Mouse (Mus musculus): ENCODE measurements around the gene Ireb2. TPM values are rescaled to one million over a fixed set of nuclear protein-coding genes. Genes with fewer than 3 reads are reported as not detected.
A peak's percentile ranks its signal among the peaks of the same experiment; 100 is the strongest.
"Not testable (repeated sequence)": the region's sequence is repeated elsewhere in the genome, so short reads cannot be mapped to it uniquely, and the experiment has no call there.

Gene Ireb2
- polyA plus RNA-seq (2012; ENCODE audit: insufficient read depth, insufficient read length, missing spikeins): 33.2 and 36.4 TPM in 2 replicates

DNA sequence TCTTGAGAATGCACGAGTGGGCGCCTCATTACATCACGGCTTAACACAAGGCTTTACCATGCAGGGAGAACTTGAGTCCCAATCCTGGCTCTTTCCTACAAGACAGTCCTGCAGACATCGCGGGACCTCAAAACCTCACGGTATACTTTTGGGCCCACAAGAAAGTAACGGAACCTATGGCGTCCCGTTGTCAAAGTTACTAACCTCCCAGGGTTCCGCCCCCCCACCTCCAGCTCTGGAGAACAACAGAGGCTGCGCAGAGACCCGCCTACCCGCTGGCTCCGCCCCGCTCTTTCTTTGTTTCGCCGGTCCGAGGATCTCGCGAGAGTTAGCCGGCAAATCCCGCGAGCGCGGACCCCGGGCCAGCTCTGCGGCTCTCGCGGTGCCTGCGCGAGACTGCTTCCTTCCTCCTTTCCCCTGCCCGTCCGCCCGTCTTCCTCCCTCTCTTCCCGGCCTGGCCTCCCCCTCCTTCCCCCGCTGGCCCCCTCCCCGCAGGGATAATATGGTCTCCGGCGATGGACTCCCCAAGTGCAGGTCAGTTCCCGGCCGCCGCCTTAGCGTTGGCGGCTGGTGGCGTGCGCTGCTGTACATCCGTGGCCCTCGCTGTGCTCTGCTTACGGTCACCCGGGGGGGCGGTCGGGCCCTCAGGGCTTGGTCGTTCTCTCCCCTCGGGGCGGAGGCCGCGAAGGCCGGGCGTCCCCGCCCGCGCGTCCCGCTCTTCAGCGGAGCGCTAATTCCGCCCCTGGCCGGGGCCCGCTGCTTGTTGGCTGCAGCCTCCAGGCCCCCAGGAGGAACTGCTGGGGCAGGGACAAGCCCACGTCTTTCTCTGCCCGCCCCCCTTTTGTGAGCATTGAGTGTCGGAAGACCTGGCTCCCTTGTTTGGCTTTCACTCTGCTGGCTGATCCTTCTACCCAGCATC, at the start of gene Ireb2:
Gene Ireb2 (plus strand): TSS at position 427 of the 919 bp plus-strand sequence.
- Histone ChIP-seq H3K4me1 (ENCODE audit: control insufficient read depth, insufficient read depth, low read length) (peaks cover 6% of the 10 kb centered on the region), H3K4me3 (ENCODE audit: insufficient read depth, low read length) (peak within 1 kb of the TSS; percentile 98), H3K27ac (ENCODE audit: insufficient read depth, low read depth, low read length) (peak within 1 kb of the TSS; percentile 57)
- TF ChIP-seq CTCF (IDR thresholded peaks at IDR 0.05; ENCODE audit: low read depth, low read length) (no peak), POLR2A (IDR thresholded peaks at IDR 0.05; ENCODE audit: borderline replicate concordance, low read depth, low read length) (no peak)

DNA sequence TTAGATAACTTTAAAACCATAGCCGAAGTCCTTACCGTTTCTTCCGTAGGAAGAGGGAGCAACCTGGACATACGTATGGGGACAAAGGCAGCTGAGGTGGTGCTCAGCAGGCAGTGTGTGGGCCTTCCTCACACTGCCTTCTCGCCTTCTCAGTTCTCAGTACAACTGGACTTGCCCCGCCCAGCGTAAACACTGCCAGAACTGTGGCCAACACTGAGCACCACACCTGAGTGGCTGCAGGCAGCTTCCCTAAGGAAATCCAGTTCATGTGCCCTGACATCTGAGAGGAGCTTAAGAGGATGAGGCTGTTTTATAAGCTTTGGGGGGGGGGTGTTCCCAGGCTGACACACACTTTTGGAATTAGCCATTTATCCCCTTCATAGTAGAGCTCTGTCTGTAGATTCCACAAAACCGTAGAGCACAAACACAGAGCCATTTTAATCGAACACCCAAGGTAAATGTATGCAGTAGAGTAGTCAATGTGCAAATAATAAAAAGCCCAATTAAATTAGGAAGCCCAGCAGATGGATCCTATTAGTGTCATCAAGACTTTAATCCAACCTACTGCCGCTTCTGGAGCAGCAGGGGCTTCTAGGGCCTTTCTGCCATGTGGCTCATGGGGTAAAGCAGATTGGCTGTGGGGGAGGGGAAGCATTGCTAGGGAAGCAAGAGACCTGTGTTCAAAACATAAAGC, 46.9 kb upstream of the Ireb2 start:
- H3K27ac ChIP-seq (ENCODE audit: insufficient read depth, low read depth, low read length): no peak overlapping the region

DNA sequence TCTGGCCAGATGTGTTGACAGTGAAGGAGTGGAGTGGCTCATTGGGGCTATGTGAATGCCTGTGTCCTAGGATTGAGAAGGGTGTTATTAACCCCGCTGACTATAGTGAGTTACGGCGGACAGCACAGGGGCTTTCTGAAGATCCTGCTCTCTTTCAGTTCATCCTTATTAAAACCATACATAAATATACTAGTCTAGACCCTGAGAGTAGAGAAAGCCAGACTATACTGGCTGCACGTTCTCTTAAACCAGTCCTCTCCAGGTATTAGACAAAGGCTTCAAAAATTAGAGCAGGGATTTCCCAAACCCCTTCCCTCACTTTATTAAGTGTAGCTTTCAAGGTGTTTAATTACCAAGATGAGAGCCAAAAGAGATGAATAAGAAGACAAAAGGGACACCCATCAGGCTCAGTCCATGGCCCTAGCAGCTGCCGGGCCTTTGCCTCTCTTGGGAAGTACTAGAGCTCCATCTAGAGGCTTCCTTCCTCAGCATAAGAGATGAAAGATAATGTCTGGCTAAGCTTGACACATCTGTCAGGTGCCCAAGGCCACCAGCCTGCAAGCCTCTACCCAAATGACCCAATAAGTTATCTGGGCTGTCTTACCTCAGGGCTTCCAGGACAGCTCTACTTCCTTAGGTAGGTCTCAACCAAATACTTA, 42.0 kb upstream of the Ireb2 start:
- H3K4me1 ChIP-seq (ENCODE audit: control insufficient read depth, insufficient read depth, low read length): no peaks in the 10 kb centered on the region
- H3K4me3 ChIP-seq (ENCODE audit: insufficient read depth, low read length): no peak overlapping the region
- no peak overlapping the region for H3K27ac ChIP-seq (ENCODE audit: insufficient read depth, low read depth, low read length)
- TF ChIP-seq CTCF (IDR thresholded peaks at IDR 0.05; ENCODE audit: low read depth, low read length) (peak; percentile 60), POLR2A (IDR thresholded peaks at IDR 0.05; ENCODE audit: borderline replicate concordance, low read depth, low read length) (no peak)

More for the DNA sequence above, 46.9 kb upstream of the Ireb2 start:
- no peak overlapping the region for H3K4me3 ChIP-seq (ENCODE audit: insufficient read depth, low read length)
- H3K4me1 ChIP-seq (ENCODE audit: control insufficient read depth, insufficient read depth, low read length): no peaks in the 10 kb centered on the region
- TF ChIP-seq CTCF (IDR thresholded peaks at IDR 0.05; ENCODE audit: low read depth, low read length) (no peak), POLR2A (IDR thresholded peaks at IDR 0.05; ENCODE audit: borderline replicate concordance, low read depth, low read length) (no peak)

DNA sequence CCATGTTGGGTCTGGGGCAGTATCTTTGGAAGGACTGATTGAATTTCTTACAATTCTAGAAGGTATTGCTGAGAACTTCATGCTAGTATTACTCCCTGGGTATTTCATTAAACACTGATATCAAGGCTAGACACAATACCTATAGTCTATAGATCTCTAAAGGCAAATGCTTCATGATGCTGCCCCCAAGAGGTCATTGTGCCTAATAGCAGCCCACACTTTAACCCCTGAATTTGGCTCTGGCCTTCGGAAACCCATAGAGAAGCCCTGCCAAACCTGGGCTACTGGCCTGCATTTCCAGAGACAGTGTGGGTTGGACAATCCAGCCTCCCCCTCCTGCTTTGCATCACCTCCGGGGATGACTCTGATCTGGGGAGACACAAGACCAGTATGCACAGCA, 33.8 kb upstream of the Ireb2 start:
- H3K27ac ChIP-seq (ENCODE audit: insufficient read depth, low read depth, low read length): no peak overlapping the region
- TF ChIP-seq CTCF (IDR thresholded peaks at IDR 0.05; ENCODE audit: low read depth, low read length): no peak
- no peak for TF ChIP-seq POLR2A (IDR thresholded peaks at IDR 0.05; ENCODE audit: borderline replicate concordance, low read depth, low read length)
- no peak overlapping the region for H3K4me3 ChIP-seq (ENCODE audit: insufficient read depth, low read length)
- no peaks in the 10 kb centered on the region for H3K4me1 ChIP-seq (ENCODE audit: control insufficient read depth, insufficient read depth, low read length)

DNA sequence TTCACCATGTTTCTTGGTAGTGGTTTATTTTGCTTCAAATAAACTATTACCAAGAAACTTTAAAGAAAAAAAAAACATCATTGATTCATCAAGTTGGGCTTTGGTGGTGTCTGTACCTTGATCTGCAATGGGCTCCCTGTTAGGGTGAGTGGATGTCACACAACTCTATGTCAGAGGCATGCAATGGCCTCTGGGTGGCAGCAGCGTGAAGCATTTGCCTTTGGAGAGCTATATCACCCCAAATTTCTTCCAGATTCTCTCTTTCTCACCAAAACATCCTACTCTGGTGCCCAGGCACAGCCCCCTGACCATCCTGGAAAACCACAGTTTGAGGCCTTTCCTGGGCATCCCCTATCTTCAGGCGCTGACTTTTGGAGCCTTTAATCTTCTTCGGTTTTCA, 33.0 kb upstream of the Ireb2 start:
- H3K4me3 ChIP-seq (ENCODE audit: insufficient read depth, low read length): no peak overlapping the region
- TF ChIP-seq CTCF (IDR thresholded peaks at IDR 0.05; ENCODE audit: low read depth, low read length): peak; percentile 54
- TF ChIP-seq POLR2A (IDR thresholded peaks at IDR 0.05; ENCODE audit: borderline replicate concordance, low read depth, low read length): no peak
- no peaks in the 10 kb centered on the region for H3K4me1 ChIP-seq (ENCODE audit: control insufficient read depth, insufficient read depth, low read length)
- H3K27ac ChIP-seq (ENCODE audit: insufficient read depth, low read depth, low read length): no peak overlapping the region

DNA sequence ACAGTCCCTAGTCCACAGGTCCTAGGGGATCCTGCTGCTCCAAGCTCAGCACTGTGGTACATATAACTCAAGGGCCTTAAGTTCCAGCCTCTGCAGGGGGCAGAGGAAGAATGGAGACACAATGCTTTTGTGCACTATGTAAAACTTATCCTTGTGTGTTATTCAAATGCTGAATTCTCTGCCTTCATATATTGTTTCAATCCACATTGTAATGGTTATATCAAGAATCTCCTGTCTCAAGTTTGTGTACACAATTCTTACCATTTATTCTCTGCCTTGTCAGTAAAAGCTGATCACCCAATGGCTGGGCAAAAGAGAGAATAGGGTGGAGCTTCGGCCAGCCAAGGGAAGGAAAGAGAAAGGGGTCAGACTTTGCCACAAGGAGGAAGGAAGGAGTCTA, 29.8 kb upstream of the Ireb2 start:
- Histone ChIP-seq H3K27ac (ENCODE audit: insufficient read depth, low read depth, low read length) (no peak overlapping the region), H3K4me1 (ENCODE audit: control insufficient read depth, insufficient read depth, low read length) (no peaks in the 10 kb centered on the region), H3K4me3 (ENCODE audit: insufficient read depth, low read length) (no peak overlapping the region)
- TF ChIP-seq CTCF (IDR thresholded peaks at IDR 0.05; ENCODE audit: low read depth, low read length) (no peak), POLR2A (IDR thresholded peaks at IDR 0.05; ENCODE audit: borderline replicate concordance, low read depth, low read length) (no peak)

DNA sequence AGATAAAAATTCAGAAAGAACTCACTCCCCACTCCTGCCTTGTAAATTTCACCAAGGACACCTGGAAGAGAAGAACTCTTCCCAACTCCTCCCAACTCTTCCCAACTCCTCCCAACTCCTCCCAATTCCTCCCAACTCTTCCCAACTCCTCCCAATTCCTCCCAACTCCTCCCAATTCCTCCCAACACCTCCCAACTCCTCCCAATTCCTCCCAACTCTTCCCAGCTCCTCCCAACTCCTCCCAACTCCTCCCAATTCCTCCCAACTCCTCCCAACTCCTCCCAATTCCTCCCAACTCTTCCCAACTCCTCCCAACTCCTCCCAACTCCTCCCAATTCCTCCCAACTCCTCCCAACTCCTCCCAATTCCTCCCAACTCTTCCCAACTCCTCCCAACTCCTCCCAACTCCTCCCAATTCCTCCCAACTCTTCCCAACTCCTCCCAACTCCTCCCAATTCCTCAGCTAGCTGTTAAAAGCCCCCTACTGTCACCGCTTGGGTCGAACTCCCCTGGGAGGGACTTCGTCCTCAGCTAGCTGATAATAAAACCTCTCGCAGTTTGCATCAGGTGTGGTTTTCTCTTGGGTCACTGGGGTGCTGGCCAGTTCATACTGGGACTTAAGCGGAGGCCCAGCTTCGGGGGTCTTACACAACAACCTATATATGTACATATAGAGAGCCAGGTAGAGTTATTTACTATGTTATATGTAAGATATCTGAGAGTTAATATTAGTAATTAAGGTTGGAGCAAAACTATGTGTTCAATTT, 27.5 kb upstream of the Ireb2 start:
- not testable (repeated sequence) for H3K4me1 ChIP-seq (ENCODE audit: control insufficient read depth, insufficient read depth, low read length); H3K4me3 ChIP-seq (ENCODE audit: insufficient read depth, low read length); H3K27ac ChIP-seq (ENCODE audit: insufficient read depth, low read depth, low read length)

DNA sequence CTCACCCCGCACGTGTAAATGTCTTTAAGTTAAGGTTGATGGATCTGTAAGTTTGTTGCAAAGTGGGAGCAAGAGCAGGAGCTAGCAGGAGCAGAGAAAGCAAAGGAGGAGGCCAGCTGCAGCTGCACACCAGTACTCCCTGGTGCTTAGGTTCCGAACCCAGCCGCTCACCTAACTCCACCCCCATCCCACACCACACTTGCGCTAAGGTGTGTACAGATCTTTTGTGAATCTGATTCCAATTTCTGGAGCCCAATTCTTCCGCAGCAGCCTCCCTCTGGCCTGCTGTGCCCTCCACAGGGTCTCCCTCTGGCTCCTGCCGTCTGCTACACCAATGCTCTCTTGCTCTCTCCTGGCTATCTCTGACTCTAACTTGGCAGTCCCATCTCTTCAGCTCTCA, 25.8 kb upstream of the Ireb2 start:
- Histone ChIP-seq H3K4me1 (ENCODE audit: control insufficient read depth, insufficient read depth, low read length) (no peaks in the 10 kb centered on the region), H3K4me3 (ENCODE audit: insufficient read depth, low read length) (no peak overlapping the region), H3K27ac (ENCODE audit: insufficient read depth, low read depth, low read length) (no peak overlapping the region)
- TF ChIP-seq POLR2A (IDR thresholded peaks at IDR 0.05; ENCODE audit: borderline replicate concordance, low read depth, low read length) (no peak), CTCF (IDR thresholded peaks at IDR 0.05; ENCODE audit: low read depth, low read length) (no peak)

DNA sequence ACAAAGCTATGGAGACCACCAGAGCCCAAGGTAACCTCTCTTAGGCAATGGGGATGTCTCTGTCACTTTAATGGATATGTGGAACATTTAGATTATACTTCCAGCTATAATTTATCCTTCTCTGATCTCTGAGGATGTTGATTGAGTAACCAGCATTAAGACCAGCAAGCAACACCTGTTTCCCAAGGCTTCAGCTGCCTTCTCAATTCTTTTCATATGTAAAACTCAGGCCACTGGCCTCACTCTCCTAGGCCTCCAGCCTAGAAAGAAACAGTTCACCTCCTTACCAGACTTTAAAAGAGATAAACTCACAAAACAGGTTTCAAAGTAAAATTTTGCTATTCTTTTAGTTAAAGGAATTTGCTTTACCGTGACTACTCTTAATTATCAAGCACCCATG, 23.4 kb upstream of the Ireb2 start:
- Histone ChIP-seq H3K27ac (ENCODE audit: insufficient read depth, low read depth, low read length) (no peak overlapping the region), H3K4me1 (ENCODE audit: control insufficient read depth, insufficient read depth, low read length) (no peaks in the 10 kb centered on the region), H3K4me3 (ENCODE audit: insufficient read depth, low read length) (no peak overlapping the region)
- TF ChIP-seq CTCF (IDR thresholded peaks at IDR 0.05; ENCODE audit: low read depth, low read length) (no peak), POLR2A (IDR thresholded peaks at IDR 0.05; ENCODE audit: borderline replicate concordance, low read depth, low read length) (no peak)
